Mouse (Mus musculus) G1E (cell line): ENCODE measurements around the gene Ephb3.

ENCODE experiments used
- CTCF ChIP-seq: IDR thresholded peaks from 2 replicates; pipeline ENCODE4 v1.5.1; 2012; ENCODE audit warnings: low read depth, low read length, inconsistent platforms, mixed read lengths
- GATA1 ChIP-seq: IDR thresholded peaks from 2 replicates; pipeline ENCODE4 v1.6.1; 2012; ENCODE audit warnings: borderline replicate concordance, low read length, inconsistent platforms, mixed read lengths
- POLR2AphosphoS5 ChIP-seq: IDR thresholded peaks from 2 replicates; pipeline ENCODE4 v1.6.1; 2012; ENCODE audit warnings: low read depth, low read length, inconsistent platforms; ENCODE audit not compliant: insufficient replicate concordance

DNA sequence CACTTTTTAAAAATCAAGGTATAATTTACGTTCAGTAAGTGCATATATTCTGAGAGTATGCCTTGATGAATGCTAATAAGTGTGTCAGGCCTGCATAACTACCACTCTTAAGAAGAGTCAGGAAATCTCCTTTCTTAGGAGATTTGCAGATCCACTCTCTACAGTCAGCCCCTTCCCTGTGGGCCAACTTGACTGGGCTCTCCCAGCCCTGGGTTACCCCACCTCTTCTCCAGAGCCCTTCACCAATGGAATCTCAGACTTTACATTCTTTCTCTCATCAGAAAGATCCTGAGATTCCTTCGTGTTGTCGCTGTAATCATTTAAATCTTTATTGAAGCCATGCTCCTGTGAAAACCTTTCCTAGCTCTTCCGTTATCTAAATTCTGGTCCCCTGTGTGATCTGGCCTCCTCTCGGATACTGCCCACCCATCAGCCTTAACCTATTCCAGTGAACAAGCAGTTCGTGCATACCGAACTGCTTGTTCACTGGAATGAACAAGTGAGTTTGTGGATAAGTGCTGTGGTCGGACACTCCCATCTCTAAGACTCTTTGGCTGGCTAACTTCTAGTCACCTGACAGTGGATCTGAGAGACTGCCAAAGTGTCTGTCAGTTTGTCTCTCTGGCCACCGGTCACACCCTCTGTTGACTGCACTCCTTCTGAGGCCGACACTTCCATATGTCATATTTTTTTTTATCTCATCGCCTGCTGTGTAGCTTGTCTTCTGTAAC, 51.2 kb downstream of the Ephb3 start:
- no peak for TF ChIP-seq CTCF
- no peak for TF ChIP-seq POLR2AphosphoS5
- TF ChIP-seq GATA1 = no peak
